Mouse (Mus musculus) MEL (cell line): ENCODE measurements around the gene Tbc1d23. TPM values are rescaled to one million over a fixed set of nuclear protein-coding genes. Genes with fewer than 3 reads are reported as not detected.
"Not testable (repeated sequence)": the region's sequence is repeated elsewhere in the genome, so short reads cannot be mapped to it uniquely, and the experiment has no call there.

Experiments
- DNase-seq: peaks from one replicate; pipeline ENCODE4 v3.0.0; 2011; ENCODE audit warnings: low read depth, low spot score
- H3K27ac ChIP-seq: 2 replicates; pipeline ENCODE4 v1.5.1; 2012; ENCODE audit warnings: low read depth, mild to moderate bottlenecking, control low read depth, low read length, moderate library complexity; ENCODE audit not compliant: control insufficient read depth
- H3K27me3 ChIP-seq, 2 experiments: fragments of 150-350 bp in 1 of 2; sonication (generic) in 1 of 2; 2 replicates each; pipeline ENCODE4 v1.6.1; 2012; ENCODE audit warnings: low read length in 2 of 2, mild to moderate bottlenecking in 2 of 2, improper control_type of control experiment in 1 of 2, moderate library complexity in 1 of 2; ENCODE audit not compliant: insufficient read depth in 2 of 2, control insufficient read depth in 1 of 2
- H3K36me3 ChIP-seq, 2 experiments: 2 replicates each; pipeline ENCODE4 v1.6.1; 2012 to 2014; ENCODE audit warnings: low read length in 2 of 2, improper control_type of control experiment in 1 of 2, inconsistent platforms in 1 of 2, mild to moderate bottlenecking in 1 of 2; ENCODE audit not compliant: insufficient read depth in 2 of 2, control insufficient read depth in 1 of 2
- H3K4me1 ChIP-seq, 2 experiments: fragments of 150-350 bp in 1 of 2; sonication (generic) in 1 of 2; 2 replicates each; pipeline ENCODE4 v1.6.1; 2012; ENCODE audit warnings: low read length in 2 of 2, improper control_type of control experiment in 1 of 2, mild to moderate bottlenecking in 1 of 2; ENCODE audit not compliant: insufficient read depth in 2 of 2, control insufficient read depth in 1 of 2
- H3K4me3 ChIP-seq, 2 experiments: fragments of 150-350 bp in 1 of 2; sonication (generic) in 1 of 2; 2 replicates each; pipeline ENCODE4 v1.5.1; 2012; ENCODE audit warnings: low read depth in 2 of 2, low read length in 2 of 2, mild to moderate bottlenecking in 2 of 2, moderate library complexity in 2 of 2, control low read depth in 1 of 2, improper control_type of control experiment in 1 of 2; ENCODE audit not compliant: control insufficient read depth in 1 of 2, insufficient read depth in 1 of 2
- H3K79me2 ChIP-seq: 2 replicates; pipeline ENCODE4 v1.6.1; 2012; ENCODE audit warnings: mild to moderate bottlenecking, low read length, moderate library complexity; ENCODE audit not compliant: control insufficient read depth, poor library complexity, insufficient read depth
- H3K9ac ChIP-seq: 2 replicates; pipeline ENCODE4 v1.6.1; 2012; ENCODE audit warnings: low read depth, mild to moderate bottlenecking, control low read depth, low read length, moderate library complexity; ENCODE audit not compliant: control insufficient read depth, poor library complexity, severe bottlenecking
- H3K9me3 ChIP-seq: fragments of 150-350 bp; sonication (generic); replicated peaks from 2 replicates; pipeline ENCODE4 v1.6.1; 2012; ENCODE audit warnings: mild to moderate bottlenecking, low read length, improper control_type of control experiment, moderate library complexity; ENCODE audit not compliant: insufficient read depth
- CHD2 ChIP-seq: IDR thresholded peaks from 2 replicates; pipeline ENCODE4 v1.6.1; 2011; ENCODE audit warnings: low read length, improper control_type of control experiment
- ETS1 ChIP-seq: IDR thresholded peaks from 2 replicates; pipeline ENCODE4 v1.6.1; 2012; ENCODE audit warnings: low read depth, mild to moderate bottlenecking, inconsistent platforms, low read length, improper control_type of control experiment, moderate library complexity
- GATA1 ChIP-seq: IDR thresholded peaks from 2 replicates; pipeline ENCODE4 v1.6.1; 2011; ENCODE audit warnings: low read depth, low read length, improper control_type of control experiment
- JUND ChIP-seq: IDR thresholded peaks from 2 replicates; pipeline ENCODE4 v1.6.1; 2011; ENCODE audit warnings: low read depth, mild to moderate bottlenecking, improper control_type of control experiment, low read length
- MAFK ChIP-seq: IDR thresholded peaks from 2 replicates; pipeline ENCODE4 v1.6.1; 2011; ENCODE audit warnings: low read depth, mild to moderate bottlenecking, low read length, improper control_type of control experiment, borderline replicate concordance
- MAX ChIP-seq: IDR thresholded peaks from 2 replicates; pipeline ENCODE4 v1.6.1; 2011; ENCODE audit warnings: low read length, improper control_type of control experiment
- MYB ChIP-seq: IDR thresholded peaks from 2 replicates; pipeline ENCODE4 v1.6.1; 2011; ENCODE audit warnings: mild to moderate bottlenecking, low read depth, low read length, improper control_type of control experiment
- MYC ChIP-seq: IDR thresholded peaks from 2 replicates; pipeline ENCODE4 v1.6.1; 2011; ENCODE audit warnings: low read depth, mild to moderate bottlenecking, low read length, improper control_type of control experiment, moderate library complexity
- NELFE ChIP-seq: IDR thresholded peaks from 2 replicates; pipeline ENCODE4 v1.6.1; 2011; ENCODE audit warnings: low read depth, low read length, improper control_type of control experiment
- POLR2A ChIP-seq, 2 experiments: IDR thresholded peaks; 2 replicates each; pipeline ENCODE4 v1.6.1; 2011 to 2012; ENCODE audit warnings: low read length in 2 of 2, mild to moderate bottlenecking in 2 of 2, control low read depth in 1 of 2, improper control_type of control experiment in 1 of 2, low read depth in 1 of 2, moderate library complexity in 1 of 2; ENCODE audit not compliant: control insufficient read depth in 1 of 2, insufficient read depth in 1 of 2, poor library complexity in 1 of 2
- SMC3 ChIP-seq: IDR thresholded peaks from 2 replicates; pipeline ENCODE4 v1.6.1; 2011; ENCODE audit warnings: low read depth, low read length, improper control_type of control experiment
- TBP ChIP-seq: IDR thresholded peaks from 2 replicates; pipeline ENCODE4 v1.8.0; 2011; ENCODE audit warnings: low read depth, low read length, improper control_type of control experiment
- USF1 ChIP-seq: IDR thresholded peaks from 2 replicates; pipeline ENCODE4 v1.6.1; 2014; ENCODE audit warnings: low read depth, mild to moderate bottlenecking, inconsistent platforms, low read length, improper control_type of control experiment, moderate library complexity
- ZKSCAN1 ChIP-seq: IDR thresholded peaks from 2 replicates; pipeline ENCODE4 v1.6.1; 2012; ENCODE audit warnings: low read depth, mild to moderate bottlenecking, inconsistent platforms, low read length, improper control_type of control experiment, moderate library complexity
- ZMIZ1 ChIP-seq: IDR thresholded peaks from 2 replicates; pipeline ENCODE4 v1.6.1; 2012; ENCODE audit warnings: low read depth, mild to moderate bottlenecking, inconsistent platforms, low read length, improper control_type of control experiment, moderate library complexity
- ZNF384 ChIP-seq: IDR thresholded peaks from 2 replicates; pipeline ENCODE4 v1.6.1; 2012; ENCODE audit warnings: low read depth, mild to moderate bottlenecking, inconsistent platforms, low read length, improper control_type of control experiment
- polyA plus RNA-seq, 2 experiments: library from polyadenylated mRNA; stranded (reverse) in 1 of 2; unstranded in 1 of 2; fragments of >175 nt in 1 of 2; fragments of >200 nt in 1 of 2; gene quantifications; 2 replicates each; pipeline versions ENCODE4 v1.2.1 to v1.2.4; 2012; ENCODE audit warnings: low replicate concordance in 2 of 2, low read depth in 1 of 2; ENCODE audit not compliant: insufficient read length in 2 of 2, insufficient read depth in 1 of 2, missing spikeins in 1 of 2
- total RNA-seq: library from RNA; depleted of rRNA; stranded (reverse); fragments of 300-350 nt; gene quantifications from 2 replicates; pipeline ENCODE4 v1.2.3, GENCODE M21; 2012

The Tbc1d23 gene
- total and polyA plus RNA-seq, 3 experiments = 16.9 to 18.1 TPM; not detected in 1

DNA sequence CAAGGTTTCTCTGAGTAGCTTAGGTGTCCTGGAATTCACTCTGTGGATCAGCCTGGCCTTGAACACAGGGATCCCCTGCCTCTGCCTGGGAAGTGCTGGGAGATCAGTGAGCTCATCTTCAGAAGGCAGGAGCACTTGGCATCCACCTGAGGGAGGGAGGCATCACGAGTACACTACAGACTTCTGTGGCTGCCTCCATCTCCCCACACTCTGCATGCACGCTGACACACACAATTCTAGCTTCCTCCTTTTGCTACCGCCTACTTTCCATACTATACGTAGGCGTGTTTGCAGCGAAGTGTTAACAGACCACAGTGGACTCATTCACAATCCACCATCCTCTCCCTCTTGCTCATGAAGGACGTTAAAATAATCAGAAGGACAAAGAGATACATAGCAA lies 55.0 kb downstream of the Tbc1d23 start:
- TF ChIP-seq GATA1 (no peak), MYC (no peak), ZKSCAN1 (no peak), NELFE (no peak), MAX (no peak), MYB (no peak), ETS1 (no peak), TBP (no peak), CHD2 (no peak), POLR2A (IDR thresholded peaks at IDR 0.05; ENCODE audit: control insufficient read depth in 1 of 2, insufficient read depth in 1 of 2, low read depth in 1 of 2, low read length in 2 of 2, poor library complexity in 1 of 2) (no peak), SMC3 (no peak), ZNF384 (no peak), USF1 (no peak), JUND (no peak)
- H3K27ac ChIP-seq = no peak overlapping the region

GRCm38 (mm10) chr16:57175751-57176150 lies 55.6 kb downstream of the Tbc1d23 start:
- H3K27me3 ChIP-seq = no peaks in the 10 kb centered on the region
- no peak overlapping the region for H3K27ac ChIP-seq
- H3K36me3 ChIP-seq = peaks cover 3 to 8% of the 10 kb centered on the region in 2 experiments
- H3K4me1 ChIP-seq = peaks cover 3 to 5% of the 10 kb centered on the region in 2 experiments; a peak in 3 of 4 replicates
- no peaks in the 10 kb centered on the region for H3K9me3 ChIP-seq
- DNase-seq = no peak
- TF ChIP-seq GATA1 (no peak), MAFK (no peak), ZMIZ1 (no peak), ZKSCAN1 (no peak)
- no peak overlapping the region for H3K9ac ChIP-seq
- H3K4me3 ChIP-seq = no peak overlapping the region
- no peaks in the 10 kb centered on the region for H3K79me2 ChIP-seq

More for the DNA sequence above, 55.0 kb downstream of the Tbc1d23 start:
- H3K9ac ChIP-seq = no peak overlapping the region
- H3K36me3 ChIP-seq = peaks cover 3 to 8% of the 10 kb centered on the region in 2 experiments
- DNase-seq = no peak
- no peaks in the 10 kb centered on the region for H3K79me2 ChIP-seq
- no peaks in the 10 kb centered on the region for H3K27me3 ChIP-seq
- peaks cover 3 to 5% of the 10 kb centered on the region in 2 experiments; a peak in 3 of 4 replicates for H3K4me1 ChIP-seq
- no peaks in the 10 kb centered on the region for H3K9me3 ChIP-seq
- no peak overlapping the region for H3K4me3 ChIP-seq

- H3K27ac ChIP-seq, H3K9me3 ChIP-seq, H3K9ac ChIP-seq, H3K4me1 ChIP-seq, H3K4me3 ChIP-seq, H3K27me3 ChIP-seq, DNase-seq, H3K36me3 ChIP-seq, H3K79me2 ChIP-seq: not testable (repeated sequence)
Measured at GRCm38 (mm10) chr16:57174480-57174879, 56.8 kb downstream of the Tbc1d23 start.
